Mouse (Mus musculus): ENCODE results near the gene Nptxr. TPM values are rescaled to one million over a fixed set of nuclear protein-coding genes. Genes with fewer than 3 reads are reported as not detected.

Nptxr gene
- total and polyA plus RNA-seq, 3 experiments: 0.09 to 2.1 (median 0.14) TPM

DNA sequence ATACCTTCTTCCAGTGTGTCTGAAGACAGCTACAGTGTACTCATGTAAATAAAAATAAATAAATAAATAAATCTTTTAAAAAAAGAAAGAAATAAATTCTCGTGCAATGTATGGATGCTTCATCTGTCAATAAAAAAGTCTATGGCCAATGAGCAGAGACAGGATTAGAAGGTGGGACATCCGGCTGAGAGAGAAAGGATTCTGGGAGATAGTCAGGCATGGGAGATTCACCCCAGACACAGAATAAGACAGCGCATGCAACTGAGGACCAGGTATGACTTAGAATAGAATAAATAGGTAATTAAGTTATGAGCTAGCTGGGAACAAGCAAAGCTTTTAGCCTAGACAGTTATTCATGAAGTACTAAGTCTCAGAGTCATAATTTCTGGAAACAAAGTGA, 38.4 kb upstream of the Nptxr start:
- Histone ChIP-seq H3K27ac (ENCODE audit: insufficient read depth, low read depth) (no peak overlapping the region), H3K79me2 (replicated peaks; ENCODE audit: control insufficient read depth, extremely low read depth, insufficient read depth, poor library complexity, severe bottlenecking) (no peaks in the 10 kb centered on the region), H3K36me3 (replicated peaks in 1 of 2; ENCODE audit: control insufficient read depth in 1 of 2, insufficient read depth in 1 of 2, low read length in 1 of 2) (no peaks in the 10 kb centered on the region), H3K4me2 (ENCODE audit: insufficient read depth, low read depth, poor library complexity, severe bottlenecking) (no peak overlapping the region), H3K4me3 (replicated peaks in 1 of 3; ENCODE audit: low read depth in 2 of 3, low read length in 2 of 3, poor library complexity in 1 of 3) (no peak overlapping the region), H3K9me3 (replicated peaks; ENCODE audit: low read length) (no peaks in the 10 kb centered on the region), H3K4me1 (ENCODE audit: control insufficient read depth in 1 of 2, insufficient read depth in 2 of 2) (peaks cover 6 to 13% of the 10 kb centered on the region in 2 experiments; a peak in 3 of 4 replicates), H3K27me3 (replicated peaks) (peaks cover 9% of the 10 kb centered on the region), H3K9ac (ENCODE audit: insufficient read depth, low read depth) (no peak overlapping the region)
- in situ Hi-C loops (cut with MboI; ENCODE audit: low pct_ligation_motif_present, low pct_unique_long_range_greater_than_20kb, low sequenced_read_pairs) (no loop called here), dilution Hi-C loops (cut with MboI; ENCODE audit: extremely low pct_ligation_motif_present, extremely low pct_unique_long_range_greater_than_20kb, low sequenced_read_pairs) (no loop called here)
- no peak for DNase-seq (ENCODE audit: extremely low read depth)
- no peak for TF ChIP-seq NELFE (IDR thresholded peaks at IDR 0.05; ENCODE audit: low read depth, low read length)
- TF ChIP-seq ZNF384 (IDR thresholded peaks at IDR 0.05; ENCODE audit: low read depth, low read length): no peak
- no peak for TF ChIP-seq MYC (IDR thresholded peaks at IDR 0.05; ENCODE audit: low read depth, low read length)
- TF ChIP-seq NRF1 (IDR thresholded peaks at IDR 0.05; ENCODE audit: low read depth, low read length): no peak
- TF ChIP-seq SIN3A (IDR thresholded peaks at IDR 0.05; ENCODE audit: low read length): no peak
- TF ChIP-seq GABPA (IDR thresholded peaks at IDR 0.05; ENCODE audit: insufficient replicate concordance, low read depth, low read length): no peak
- TF ChIP-seq TCF12 (IDR thresholded peaks at IDR 0.05; ENCODE audit: low read depth, low read length): no peak
- TF ChIP-seq ZC3H11A (IDR thresholded peaks at IDR 0.05; ENCODE audit: low read depth, low read length): no peak
- TF ChIP-seq MXI1 (IDR thresholded peaks at IDR 0.05; ENCODE audit: low read depth, low read length): no peak
- TF ChIP-seq TBP (conservative IDR thresholded peaks at IDR 0.05; ENCODE audit: low read depth, low read length): no peak
- TF ChIP-seq POLR2A (IDR thresholded peaks at IDR 0.05; ENCODE audit: low read depth, low read length): no peak
- no peak for TF ChIP-seq MAZ (IDR thresholded peaks at IDR 0.05; ENCODE audit: low read depth, low read length)
- no peak for TF ChIP-seq CTCF (conservative IDR thresholded peaks at IDR 0.05 in 1 of 2, IDR thresholded peaks at IDR 0.05 in 1 of 2; ENCODE audit: low read depth in 2 of 2, low read length in 2 of 2)
- TF ChIP-seq MEF2A (IDR thresholded peaks at IDR 0.05; ENCODE audit: borderline replicate concordance, low read depth, low read length): no peak
- TF ChIP-seq ZKSCAN1 (IDR thresholded peaks at IDR 0.05; ENCODE audit: borderline replicate concordance, low read depth, low read length): no peak
- no peak for TF ChIP-seq CHD2 (IDR thresholded peaks at IDR 0.05; ENCODE audit: low read length)
- no peak for TF ChIP-seq JUND (conservative IDR thresholded peaks at IDR 0.05; ENCODE audit: low read depth, low read length)
- TF ChIP-seq JUN (IDR thresholded peaks at IDR 0.05; ENCODE audit: insufficient read depth, low read depth, low read length): no peak
- no peak for TF ChIP-seq RAD21 (IDR thresholded peaks at IDR 0.05; ENCODE audit: low read depth, low read length)
- no peak for TF ChIP-seq IRF4 (IDR thresholded peaks at IDR 0.05; ENCODE audit: low read depth, low read length)

DNA sequence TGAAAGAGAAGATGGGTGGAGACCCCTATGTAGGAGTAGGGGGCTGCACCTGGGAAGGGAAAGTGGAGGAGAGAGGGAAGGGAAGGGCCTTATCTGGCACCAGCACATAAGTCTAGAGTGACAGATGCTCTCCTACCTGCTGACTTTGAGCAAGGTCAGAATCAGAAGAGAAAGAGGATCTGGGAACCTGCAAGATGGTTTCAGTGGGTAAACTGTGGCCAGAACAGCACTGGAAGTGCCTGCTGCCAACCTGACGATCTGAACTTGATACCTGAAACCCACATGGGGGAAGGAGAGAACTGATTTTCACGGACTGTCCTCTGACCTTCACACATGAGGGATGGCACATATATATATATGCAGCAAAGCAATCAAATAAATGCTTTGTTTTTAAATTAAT, 35.7 kb upstream of the Nptxr start:
- Histone ChIP-seq H3K4me2 (ENCODE audit: insufficient read depth, low read depth, poor library complexity, severe bottlenecking) (no peak overlapping the region), H3K27ac (ENCODE audit: insufficient read depth, low read depth) (no peak overlapping the region), H3K79me2 (replicated peaks; ENCODE audit: control insufficient read depth, extremely low read depth, insufficient read depth, poor library complexity, severe bottlenecking) (no peaks in the 10 kb centered on the region), H3K27me3 (replicated peaks) (peaks cover 29% of the 10 kb centered on the region), H3K9ac (ENCODE audit: insufficient read depth, low read depth) (no peak overlapping the region), H3K36me3 (replicated peaks in 1 of 2; ENCODE audit: control insufficient read depth in 1 of 2, insufficient read depth in 1 of 2, low read length in 1 of 2) (no peaks in the 10 kb centered on the region), H3K9me3 (replicated peaks; ENCODE audit: low read length) (no peaks in the 10 kb centered on the region), H3K4me3 (replicated peaks in 1 of 3; ENCODE audit: low read depth in 2 of 3, low read length in 2 of 3, poor library complexity in 1 of 3) (no peak overlapping the region), H3K4me1 (ENCODE audit: control insufficient read depth in 1 of 2, insufficient read depth in 2 of 2) (peaks cover 6 to 13% of the 10 kb centered on the region in 2 experiments; a peak in 3 of 4 replicates)
- in situ Hi-C loops (cut with MboI; ENCODE audit: low pct_ligation_motif_present, low pct_unique_long_range_greater_than_20kb, low sequenced_read_pairs) (no loop called here), dilution Hi-C loops (cut with MboI; ENCODE audit: extremely low pct_ligation_motif_present, extremely low pct_unique_long_range_greater_than_20kb, low sequenced_read_pairs) (no loop called here)
- TF ChIP-seq NRF1 (IDR thresholded peaks at IDR 0.05; ENCODE audit: low read depth, low read length): no peak
- peak; percentile 68 for TF ChIP-seq TCF12 (IDR thresholded peaks at IDR 0.05; ENCODE audit: low read depth, low read length)
- peak; percentile 97 for TF ChIP-seq IRF4 (IDR thresholded peaks at IDR 0.05; ENCODE audit: low read depth, low read length)
- TF ChIP-seq ZNF384 (IDR thresholded peaks at IDR 0.05; ENCODE audit: low read depth, low read length): no peak
- 0 out of 2 replicates have a peak, but pooled peaks have one; percentile 26 for TF ChIP-seq CHD2 (IDR thresholded peaks at IDR 0.05; ENCODE audit: low read length)
- TF ChIP-seq RAD21 (IDR thresholded peaks at IDR 0.05; ENCODE audit: low read depth, low read length): no peak
- peak; percentile 61; the same call in 1 of the 2 replicates for TF ChIP-seq MYC (IDR thresholded peaks at IDR 0.05; ENCODE audit: low read depth, low read length)
- peak; percentile 68 for TF ChIP-seq SIN3A (IDR thresholded peaks at IDR 0.05; ENCODE audit: low read length)
- TF ChIP-seq EP300 (IDR thresholded peaks at IDR 0.05; ENCODE audit: low read length): peak; percentile 96
- TF ChIP-seq MAFK (IDR thresholded peaks at IDR 0.05; ENCODE audit: insufficient replicate concordance, low read length): peak; percentile 78
- no peak for TF ChIP-seq ZMIZ1 (IDR thresholded peaks at IDR 0.05; ENCODE audit: low read depth, low read length)
- TF ChIP-seq JUND (conservative IDR thresholded peaks at IDR 0.05; ENCODE audit: low read depth, low read length): peak; percentile 22; the same call in 1 of the 2 replicates
- TF ChIP-seq ETS1 (conservative IDR thresholded peaks at IDR 0.05; ENCODE audit: low read depth, low read length): peak; percentile 29; the same call in 1 of the 2 replicates
- TF ChIP-seq MXI1 (IDR thresholded peaks at IDR 0.05; ENCODE audit: low read depth, low read length): 0 out of 2 replicates have a peak, but pooled peaks have one; percentile 51
- peak; percentile 54; the same call in 1 of the 2 replicates for TF ChIP-seq MEF2A (IDR thresholded peaks at IDR 0.05; ENCODE audit: borderline replicate concordance, low read depth, low read length)
- TF ChIP-seq RCOR1 (conservative IDR thresholded peaks at IDR 0.05; ENCODE audit: low read depth, low read length): peak; percentile 96
- TF ChIP-seq BHLHE40 (IDR thresholded peaks at IDR 0.05; ENCODE audit: low read depth, low read length): peak; percentile 69
- peak; percentile 60 for DNase-seq (ENCODE audit: extremely low read depth)

Measured in CH12.LX (cell line).